Mouse (Mus musculus) embryonic facial prominence, embryonic 14.5 days (tissue): ENCODE measurements at regions not wholly inside any gene's neighbourhood (a gene's known extent, or its start where the extent isn't known, plus 50 kb on each side); places are given as distances from the start of the nearest gene placed in this dataset.

Experiments used
- ATAC-seq: fragments of 200-750 bp; cut with Nextera tagmentation; 2 replicates; pipeline ENCODE4 v1.8.0; 2017; ENCODE audit warnings: low read depth, moderate number of reproducible peaks, moderate TSS enrichment
- DNase-seq: peaks from one replicate; pipeline ENCODE4 v3.0.0-alpha.2; 2015; ENCODE audit warnings: low spot score
- H3K27ac ChIP-seq: fragments of 300-500 bp; sonication (generic); replicated peaks from 2 replicates; pipeline ENCODE4 v1.5.1; 2014; ENCODE audit warnings: low read depth, mild to moderate bottlenecking, low read length, moderate library complexity
- H3K27me3 ChIP-seq: fragments of 300-500 bp; sonication (generic); replicated peaks from 2 replicates; pipeline ENCODE4 v1.6.1; 2014; ENCODE audit warnings: low read length; ENCODE audit not compliant: control insufficient read depth, insufficient read depth
- H3K36me3 ChIP-seq: fragments of 300-500 bp; sonication (generic); 2 replicates; pipeline ENCODE4 v1.6.1; 2014; ENCODE audit warnings: low read length, mixed read lengths; ENCODE audit not compliant: control insufficient read depth, insufficient read depth
- H3K4me1 ChIP-seq: fragments of 300-500 bp; sonication (generic); 2 replicates; pipeline ENCODE4 v1.6.1; 2014; ENCODE audit warnings: antibody characterized with exemption, low read length; ENCODE audit not compliant: control insufficient read depth, insufficient read depth
- H3K4me2 ChIP-seq: fragments of 300-500 bp; sonication (generic); 2 replicates; pipeline ENCODE4 v1.6.1; 2014; ENCODE audit warnings: low read depth, mild to moderate bottlenecking, low read length, moderate library complexity, mixed read lengths
- H3K4me3 ChIP-seq: fragments of 300-500 bp; sonication (generic); 2 replicates; pipeline ENCODE4 v1.5.1; 2014; ENCODE audit warnings: low read depth, mild to moderate bottlenecking, low read length
- H3K9ac ChIP-seq: fragments of 300-500 bp; sonication (generic); 2 replicates; pipeline ENCODE4 v1.6.1; 2014; ENCODE audit warnings: low read depth, mild to moderate bottlenecking, low read length, moderate library complexity, mixed read lengths
- H3K9me3 ChIP-seq: fragments of 300-500 bp; sonication (generic); 2 replicates; pipeline ENCODE4 v1.6.1; 2016; ENCODE audit warnings: low read length; ENCODE audit not compliant: control insufficient read depth
- WGBS: fragments of 180-500 bp; shearing (Covaris S2); extraction: QIAGEN DNeasy Blood & Tissue Kit; methylation state at CpG from one replicate; pipeline ENCODE4 v1.1.7; 2014; 5-methylcytosine and 5-hydroxymethylcytosine counted together

- H3K4me3 ChIP-seq = no peak overlapping the region
- H3K9me3 ChIP-seq = no peaks in the 10 kb centered on the region
- H3K4me2 ChIP-seq = no peak overlapping the region
- ATAC-seq = peak; percentile 33; the same call in 1 of the 2 replicates
- H3K27me3 ChIP-seq = no peaks in the 10 kb centered on the region; the same call in 1 of the 2 replicates
- no peak overlapping the region for H3K9ac ChIP-seq
- H3K4me1 ChIP-seq = peaks cover 11% of the 10 kb centered on the region; the same call in 1 of the 2 replicates
- WGBS = 36% methylated on average over 13 of the region's 13 CpGs
- no peak for DNase-seq
- H3K36me3 ChIP-seq = no peaks in the 10 kb centered on the region
- no peak overlapping the region for H3K27ac ChIP-seq
Measured at GRCm38 (mm10) chr4:8986394-8987091, 747.7 kb upstream of the Car8 start.

GRCm38 (mm10) chr4:8984059-8984606 lies 745.3 kb upstream of the Car8 start:
- ATAC-seq = no peak
- no peaks in the 10 kb centered on the region for H3K9me3 ChIP-seq
- H3K4me3 ChIP-seq = no peak overlapping the region
- WGBS = 88% methylated on average over 5 of the region's 5 CpGs
- no peak overlapping the region for H3K9ac ChIP-seq
- H3K4me2 ChIP-seq = no peak overlapping the region
- peaks cover 11% of the 10 kb centered on the region; the same call in 1 of the 2 replicates for H3K4me1 ChIP-seq
- DNase-seq = no peak
- no peak overlapping the region for H3K27ac ChIP-seq
- no peaks in the 10 kb centered on the region; the same call in 1 of the 2 replicates for H3K27me3 ChIP-seq
- no peaks in the 10 kb centered on the region for H3K36me3 ChIP-seq

- Histone ChIP-seq H3K4me1 (no peaks in the 10 kb centered on the region), H3K9me3 (no peaks in the 10 kb centered on the region), H3K9ac (no peak overlapping the region), H3K4me2 (no peak overlapping the region), H3K36me3 (no peaks in the 10 kb centered on the region), H3K27ac (no peak overlapping the region), H3K27me3 (no peaks in the 10 kb centered on the region), H3K4me3 (no peak overlapping the region)
- ATAC-seq (no peak), DNase-seq (no peak)
- WGBS = 88% methylated on average over 8 of the region's 8 CpGs
Measured at GRCm38 (mm10) chr4:8978949-8979348, 740.1 kb upstream of the Car8 start.

- no peaks in the 10 kb centered on the region for H3K9me3 ChIP-seq
- no peaks in the 10 kb centered on the region for H3K4me1 ChIP-seq
- no peaks in the 10 kb centered on the region for H3K27me3 ChIP-seq
- ATAC-seq (no peak), DNase-seq (no peak)
- no peaks in the 10 kb centered on the region for H3K36me3 ChIP-seq
- no peak overlapping the region for H3K9ac ChIP-seq
- 68% methylated on average over 5 of the region's 5 CpGs for WGBS
- no peak overlapping the region for H3K4me3 ChIP-seq
- H3K27ac ChIP-seq = no peak overlapping the region
- H3K4me2 ChIP-seq = no peak overlapping the region
Measured at GRCm38 (mm10) chr4:8969951-8970455, 731.2 kb upstream of the Car8 start.

- no peak for ATAC-seq
- H3K27ac ChIP-seq = no peak overlapping the region
- H3K4me3 ChIP-seq = no peak overlapping the region
- H3K27me3 ChIP-seq = no peaks in the 10 kb centered on the region
- H3K4me2 ChIP-seq = no peak overlapping the region
- H3K4me1 ChIP-seq = no peaks in the 10 kb centered on the region
- DNase-seq = no peak
- WGBS = 40% methylated on average over 3 of the region's 3 CpGs
- no peaks in the 10 kb centered on the region for H3K36me3 ChIP-seq
- no peak overlapping the region for H3K9ac ChIP-seq
- H3K9me3 ChIP-seq = no peaks in the 10 kb centered on the region
Measured at GRCm38 (mm10) chr4:8968741-8969140, 729.9 kb upstream of the Car8 start.

GRCm38 (mm10) chr4:8967986-8968385 lies 729.1 kb upstream of the Car8 start:
- H3K27me3 ChIP-seq = no peaks in the 10 kb centered on the region
- H3K4me2 ChIP-seq = no peak overlapping the region
- no peaks in the 10 kb centered on the region for H3K9me3 ChIP-seq
- peaks cover 5% of the 10 kb centered on the region for H3K4me1 ChIP-seq
- 77% methylated on average over 3 of the region's 3 CpGs for WGBS
- ATAC-seq (no peak), DNase-seq (no peak)
- H3K27ac ChIP-seq = no peak overlapping the region
- no peak overlapping the region for H3K9ac ChIP-seq
- H3K4me3 ChIP-seq = no peak overlapping the region
- H3K36me3 ChIP-seq = no peaks in the 10 kb centered on the region

GRCm38 (mm10) chr4:8965563-8965962 lies 726.7 kb upstream of the Car8 start:
- Histone ChIP-seq H3K27me3 (no peaks in the 10 kb centered on the region), H3K4me1 (peaks cover 7% of the 10 kb centered on the region), H3K27ac (no peak overlapping the region), H3K4me3 (no peak overlapping the region), H3K9ac (no peak overlapping the region), H3K4me2 (no peak overlapping the region), H3K9me3 (no peaks in the 10 kb centered on the region), H3K36me3 (no peaks in the 10 kb centered on the region)
- WGBS = 92% methylated on average over 5 of the region's 5 CpGs
- ATAC-seq (no peak), DNase-seq (no peak)

GRCm38 (mm10) chr4:8962959-8963572 lies 724.2 kb upstream of the Car8 start:
- Histone ChIP-seq H3K9ac (no peak overlapping the region), H3K9me3 (no peaks in the 10 kb centered on the region), H3K36me3 (no peaks in the 10 kb centered on the region), H3K27me3 (no peaks in the 10 kb centered on the region), H3K4me2 (no peak overlapping the region), H3K27ac (no peak overlapping the region), H3K4me1 (peaks cover 9% of the 10 kb centered on the region), H3K4me3 (no peak overlapping the region)
- ATAC-seq (no peak), DNase-seq (no peak)
- 41% methylated on average over 9 of the region's 9 CpGs for WGBS
